Mouse (Mus musculus) CD4-positive, CD25-positive, alpha-beta regulatory T cell, adult 2 months (primary cell): Measurements from ENCODE around the gene 2010005H15Rik.
"Not testable (repeated sequence)": the region's sequence is repeated elsewhere in the genome, so short reads cannot be mapped to it uniquely, and the experiment has no call there.

Experiments used
- DNase-seq: peaks from one replicate; pipeline ENCODE4 v3.0.0-alpha.2; 2012; ENCODE audit warnings: low read depth, low spot score

Gene 2010005H15Rik

DNA sequence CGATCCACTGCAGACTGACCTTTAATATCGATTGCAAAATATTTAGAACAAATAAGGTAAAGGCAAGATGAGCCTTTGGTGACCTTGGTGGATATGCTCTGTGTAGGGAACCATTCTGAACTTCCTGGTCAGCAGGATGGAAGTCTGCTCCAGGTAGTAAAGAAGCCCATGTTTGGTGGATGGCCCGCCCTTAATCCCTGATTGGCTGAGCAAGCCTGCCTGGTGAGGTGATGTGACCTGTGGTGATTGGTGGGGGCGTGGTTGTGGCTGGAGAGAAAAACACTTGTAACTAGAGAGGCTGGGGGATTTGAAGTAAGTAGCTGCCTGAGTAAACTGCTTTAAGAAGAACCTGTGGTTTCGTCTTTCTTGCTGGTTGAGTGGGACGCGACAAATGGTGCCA, at the start of gene 2010005H15Rik:
TSS of gene 2010005H15Rik (plus strand) at position 301 of the 400 bp plus-strand sequence.
- not testable (repeated sequence) for DNase-seq

- DNase-seq: no peak
These were observed 45.2 kb upstream of the 2010005H15Rik start for GRCm38 (mm10) chr16:36176108-36176507.

GRCm38 (mm10) chr16:36179910-36180309, 41.4 kb upstream of the 2010005H15Rik start:
- no peak for DNase-seq

DNA sequence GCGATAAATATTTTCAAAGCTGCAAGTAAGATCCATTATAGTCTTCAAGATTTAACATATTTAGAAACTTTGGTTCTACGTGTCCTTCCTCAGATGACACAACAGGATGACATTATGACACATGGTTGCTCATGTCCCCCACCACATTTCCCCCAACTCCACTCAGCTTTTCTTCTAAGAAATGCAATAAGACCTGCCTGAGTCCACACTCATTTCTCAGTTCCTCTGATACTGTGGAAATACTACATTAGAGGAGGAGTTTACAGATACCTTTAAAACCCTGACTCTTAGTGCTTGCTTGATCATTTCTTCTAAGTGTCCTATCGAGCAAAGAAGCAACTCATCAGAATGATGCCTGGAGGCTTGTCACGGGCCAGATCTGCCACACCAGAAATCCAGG, 37.4 kb upstream of the 2010005H15Rik start, which contains the start of gene Gm5483:
TSS of gene Gm5483 (plus strand) at position 301 of the 400 bp plus-strand sequence.
- DNase-seq: not testable (repeated sequence)

- no peak for DNase-seq
These were observed 22.0 kb upstream of the 2010005H15Rik start for GRCm38 (mm10) chr16:36199226-36199625.

DNA sequence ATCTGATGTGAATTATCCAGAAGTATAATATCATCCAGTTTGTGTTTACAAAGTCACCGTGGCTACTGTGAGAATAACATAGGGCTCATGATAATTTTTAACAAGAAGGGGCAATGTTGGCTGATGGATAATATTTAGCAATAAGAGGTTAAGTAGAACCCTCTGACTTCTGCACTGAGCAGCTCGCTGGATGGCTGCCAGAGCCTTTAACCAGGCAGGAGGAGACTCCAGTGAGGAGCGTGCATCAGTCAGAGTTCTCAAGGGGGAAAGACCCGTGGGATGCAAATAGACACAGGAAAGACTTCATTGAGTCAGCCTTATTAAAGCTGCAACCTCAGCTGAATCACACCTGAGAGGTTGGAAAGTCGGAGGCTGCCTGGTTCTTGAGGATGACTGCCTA, 17.4 kb upstream of the 2010005H15Rik start:
- no peak for DNase-seq

- DNase-seq: not testable (repeated sequence)
These were observed 15.6 kb upstream of the 2010005H15Rik start for GRCm38 (mm10) chr16:36205684-36206083.

DNA sequence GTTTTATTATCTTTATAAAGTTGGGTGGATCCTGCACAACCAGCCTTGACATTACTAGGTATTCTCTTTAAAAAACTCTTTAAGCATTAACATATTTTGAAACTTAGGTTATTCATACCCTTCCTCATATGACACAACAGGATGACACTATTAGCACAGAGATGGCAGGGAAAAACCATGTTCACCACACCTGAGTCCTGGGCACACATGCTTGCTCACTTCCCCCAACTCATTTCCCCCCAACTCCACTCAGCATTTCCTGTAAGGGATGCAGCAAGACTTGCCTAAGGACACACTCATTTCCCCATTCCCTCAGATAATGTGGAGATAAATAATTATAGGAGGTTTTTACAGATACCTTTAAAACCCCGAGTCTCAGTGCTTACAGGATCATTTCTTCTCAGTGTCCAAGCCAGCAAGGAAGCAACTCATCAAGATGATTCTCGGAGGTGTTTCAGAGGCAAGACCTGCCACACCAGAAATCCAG, 11.3 kb upstream of the 2010005H15Rik start, which contains the start of gene Gm5416:
TSS of gene Gm5416 (plus strand) at position 437 of the 487 bp plus-strand sequence.
- DNase-seq: no peak

GRCm38 (mm10) chr16:36260585-36260984, 39.3 kb downstream of the 2010005H15Rik start:
- not testable (repeated sequence) for DNase-seq

DNA sequence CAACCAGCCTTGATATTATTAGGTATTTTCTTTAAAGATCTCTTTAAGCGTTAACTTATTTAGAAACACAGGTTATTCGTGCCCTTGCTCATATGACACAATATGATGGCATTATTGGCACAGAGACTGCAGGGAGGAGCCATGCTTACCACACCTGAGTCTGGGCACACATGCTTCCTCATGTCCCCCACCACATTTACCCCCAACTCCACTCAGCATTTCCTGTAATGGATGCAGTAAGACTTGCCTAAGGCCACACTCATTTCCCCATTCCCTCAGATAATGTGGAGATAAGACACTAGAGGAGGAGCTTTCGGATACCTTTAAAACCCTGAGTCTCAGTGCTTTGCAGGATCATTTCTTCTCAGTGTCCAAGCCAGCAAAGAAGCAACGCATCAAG, 55.5 kb downstream of the 2010005H15Rik start, which contains the start of gene Stfa1:
TSS of gene Stfa1 (plus strand) at position 156 of the 400 bp plus-strand sequence.
- not testable (repeated sequence) for DNase-seq

GRCm38 (mm10) chr16:36289140-36289539, 67.9 kb downstream of the 2010005H15Rik start:
- no peak for DNase-seq
